ENCODE assay signal across 9 mouse cellular contexts in genomic region chr4:133050837-133051549, GRCm38 (mm10). TPM values are rescaled to one million over a fixed set of nuclear protein-coding genes. Genes with fewer than 3 reads are reported as not detected.
DNase-seq lines count a peak whose midpoint lies in the region; ATAC-seq and TF ChIP-seq lines count a peak whose summit lies in the region.
"Had no signal": no experiment of that assay in that cellular context is flagged by ENCODE, and none has a peak within 500 bp of the region (broad histone marks: within the 10 kb centered on the region; RNA-seq: fewer than 3 reads in every experiment).

No protein-coding gene starts in this region.

- H3K27me3 ChIP-seq in kidney, adult 2 months (replicated peaks; ENCODE audit: control insufficient read depth, insufficient read depth, low read length), result no peaks in the 10 kb centered on the region
- no peaks in the 10 kb centered on the region for H3K27me3 ChIP-seq in hindbrain, embryonic 12.5 days
- no peaks in the 10 kb centered on the region for H3K27me3 ChIP-seq in midbrain, postnatal 0 days (ENCODE audit: insufficient read depth, low read length)

- no peaks in the 10 kb centered on the region for H3K36me3 ChIP-seq in kidney, adult 2 months (ENCODE audit: control insufficient read depth, insufficient read depth, low read length)
- peaks cover 12% of the 10 kb centered on the region for H3K36me3 ChIP-seq in hindbrain, embryonic 12.5 days
- H3K36me3 ChIP-seq in midbrain, postnatal 0 days (ENCODE audit: insufficient read depth, low read length), result peaks cover 9% of the 10 kb centered on the region

- H3K4me1 ChIP-seq in kidney, adult 2 months (ENCODE audit: control insufficient read depth, insufficient read depth, low read length), result peaks cover 65% of the 10 kb centered on the region
- peaks cover 90% of the 10 kb centered on the region for H3K4me1 ChIP-seq in hindbrain, embryonic 12.5 days
- peaks cover 52% of the 10 kb centered on the region for H3K4me1 ChIP-seq in midbrain, postnatal 0 days (ENCODE audit: insufficient read depth, low read length)

- DNase-seq in kidney, adult 2 months, result no peak
- DNase-seq in kidney, adult 9 months, result no peak
- DNase-seq in midbrain, postnatal 0 days (ENCODE audit: low spot score), result no peak
- no peak for DNase-seq in right cerebral cortex, postnatal 4 days
- no peak for DNase-seq in layer of hippocampus, adult 8-10 months (ENCODE audit: low spot score in 2 of 2)
- no peak for DNase-seq in ovary, postnatal 14 days (ENCODE audit: low spot score)

- no peaks in the 10 kb centered on the region for H3K9me3 ChIP-seq in hindbrain, embryonic 12.5 days (replicated peaks)
- no peaks in the 10 kb centered on the region for H3K9me3 ChIP-seq in midbrain, postnatal 0 days (ENCODE audit: low read length)

- peak; percentile 81 for ATAC-seq in activated CD4-positive, CD25-positive, alpha-beta regulatory T cell, adult 4 months
- no peak for ATAC-seq in hindbrain, embryonic 12.5 days (ENCODE audit: low FRiP score)
- no peak for ATAC-seq in midbrain, postnatal 0 days (ENCODE audit: low FRiP score)

- 0 out of 2 replicates have a peak overlapping the region, but pooled peaks have one; percentile 15 for H3K4me2 ChIP-seq in hindbrain, embryonic 12.5 days (replicated peaks)
- H3K4me2 ChIP-seq in midbrain, postnatal 0 days (ENCODE audit: low read depth, low read length, poor library complexity, severe bottlenecking), result no peak overlapping the region
- H3K4me2 ChIP-seq: liver, embryonic 11.5 days had no signal

- H3K27ac ChIP-seq in kidney, adult 2 months (ENCODE audit: insufficient read depth, low read depth, low read length), result peak overlapping the region; percentile 86
- peak overlapping the region; percentile 77; the same call in 1 of the 2 replicates for H3K27ac ChIP-seq in hindbrain, embryonic 12.5 days
- no peak overlapping the region for H3K27ac ChIP-seq in midbrain, postnatal 0 days (ENCODE audit: low read depth, low read length)

- no peak overlapping the region for H3K4me3 ChIP-seq in kidney, adult 2 months (ENCODE audit: insufficient read depth, low read depth, low read length)
- no peak overlapping the region for H3K4me3 ChIP-seq in hindbrain, embryonic 12.5 days
- H3K4me3 ChIP-seq in midbrain, postnatal 0 days (ENCODE audit: low read depth, low read length), result no peak overlapping the region

- no peak overlapping the region for H3K9ac ChIP-seq in hindbrain, embryonic 12.5 days
- H3K9ac ChIP-seq in midbrain, postnatal 0 days (replicated peaks; ENCODE audit: low read length, poor library complexity, severe bottlenecking), result 0 out of 2 replicates have a peak overlapping the region, but pooled peaks have one; percentile 9

- WGBS in kidney, adult 2 months, result 70% methylated on average over 6 of the region's 6 CpGs
- WGBS in hindbrain, embryonic 12.5 days, result 94% methylated on average over 6 of the region's 6 CpGs
- 93% methylated on average over 6 of the region's 6 CpGs for WGBS in midbrain, postnatal 0 days

- no peak for TF ChIP-seq POLR2A in kidney, adult 2 months (IDR thresholded peaks at IDR 0.05; ENCODE audit: low read depth, low read length)

- TF ChIP-seq CTCF in kidney, adult 2 months (conservative IDR thresholded peaks at IDR 0.05; ENCODE audit: insufficient read depth, insufficient read length, low read depth, low read length), result no peak
- TF ChIP-seq CTCF in midbrain, postnatal 0 days (IDR thresholded peaks at IDR 0.05), result no peak

RNA-seq across cellular contexts. Expression of gene Ahdc1, which starts 39.9 kb away (rescaled TPM):
- polyA plus RNA-seq in kidney, adult 2 months (2012; rRNA removed), result 22.2 and 23.3 TPM in 2 replicates
- polyA plus RNA-seq in activated CD4-positive, CD25-positive, alpha-beta regulatory T cell, adult 4 months (2017; shearing (Covaris generic)), result 1 to 10 TPM; 2.1 TPM
- 12.8 and 15.3 TPM in 2 replicates for polyA plus RNA-seq in hindbrain, embryonic 12.5 days (2016; fragmentation: Nextera tagmentation; extraction: Ambion mirVana)
- 105 and 115 TPM in 2 replicates for total RNA-seq in midbrain, postnatal 0 days (2014; rRNA removed)
- 9.2 and 11.0 TPM in 2 replicates for polyA plus RNA-seq in midbrain, postnatal 0 days (2015; fragmentation: Nextera tagmentation; extraction: Ambion mirVana)
- total RNA-seq in layer of hippocampus, adult 8-10 months (2022), result 100 to 1,000 TPM in 3 of 4 experiments, 10 to 100 TPM in 1; 99.1 to 116 (median 106) TPM
